Comparison of ENCODE assay signal across 11 mouse cellular contexts in the genomic region with DNA sequence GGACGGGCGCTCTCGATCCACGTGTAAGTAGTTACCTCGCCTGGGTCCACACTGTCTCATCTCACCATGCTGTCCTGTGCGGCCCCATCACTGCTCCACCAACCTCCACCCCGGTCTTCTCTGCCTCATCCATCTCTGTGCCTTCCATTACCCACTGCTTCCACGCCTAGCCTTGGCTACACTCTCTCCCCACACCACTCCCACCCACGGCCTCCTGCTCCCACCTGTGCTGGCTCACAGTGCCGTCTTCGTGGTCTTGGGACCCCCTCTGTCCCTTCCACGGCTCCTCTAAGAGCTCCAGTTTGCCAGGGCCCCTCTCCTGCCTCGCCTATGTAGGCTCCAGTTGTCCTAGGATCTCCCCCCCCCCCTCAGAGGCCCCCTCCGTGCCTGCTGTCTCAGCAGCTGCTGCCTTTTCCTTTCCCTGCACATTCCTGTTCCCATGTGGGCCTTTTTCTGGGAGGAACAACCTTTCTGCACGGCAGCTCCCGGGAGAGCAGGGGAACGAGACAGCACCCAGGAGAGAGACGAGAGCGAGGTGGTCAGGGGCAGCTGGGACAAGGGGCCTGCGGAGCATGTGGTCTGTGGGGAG. TPM values are rescaled to one million over a fixed set of nuclear protein-coding genes. Genes with fewer than 3 reads are reported as not detected.
DNase-seq lines count a peak whose midpoint lies in the region; ATAC-seq and TF ChIP-seq lines count a peak whose summit lies in the region.
"Had no signal": no experiment of that assay in that cellular context is flagged by ENCODE, and none has a peak within 500 bp of the region (broad histone marks: within the 10 kb centered on the region; RNA-seq: fewer than 3 reads in every experiment).

No protein-coding gene starts in this region.

- peak overlapping the region; percentile 4; the same call in 1 of the 2 replicates for H3K4me2 ChIP-seq in intestine, embryonic 14.5 days (ENCODE audit: low read length)
- H3K4me2 ChIP-seq in intestine, postnatal 0 days (replicated peaks; ENCODE audit: low read depth): no peak overlapping the region
- H3K4me2 ChIP-seq in embryonic facial prominence, embryonic 14.5 days (ENCODE audit: low read depth, low read length): no peak overlapping the region
- H3K4me2 ChIP-seq in midbrain, embryonic 13.5 days (replicated peaks): peak overlapping the region; percentile 41
- H3K4me2 ChIP-seq: liver, embryonic 12.5 days had no signal

- no peak for TF ChIP-seq CTCF in intestine, postnatal 0 days (IDR thresholded peaks at IDR 0.05; ENCODE audit: low read depth)
- TF ChIP-seq CTCF in brain, embryonic 14.5 days (IDR thresholded peaks at IDR 0.05; ENCODE audit: borderline replicate concordance, extremely low read depth, insufficient read depth, insufficient read length): no peak

- H3K27ac ChIP-seq in intestine, embryonic 14.5 days (ENCODE audit: low read depth): no peak overlapping the region
- H3K27ac ChIP-seq in intestine, postnatal 0 days (ENCODE audit: low read depth, low read length): no peak overlapping the region
- no peak overlapping the region for H3K27ac ChIP-seq in embryonic facial prominence, embryonic 14.5 days (replicated peaks; ENCODE audit: low read depth, low read length)
- H3K27ac ChIP-seq in midbrain, embryonic 13.5 days: no peak overlapping the region; the same call in 1 of the 2 replicates
- H3K27ac ChIP-seq: liver, embryonic 12.5 days had no signal

- WGBS in intestine, embryonic 14.5 days: 66% methylated on average over 20 of the region's 20 CpGs
- WGBS in intestine, postnatal 0 days: 73% methylated on average over 20 of the region's 20 CpGs
- WGBS in embryonic facial prominence, embryonic 14.5 days: 72% methylated on average over 20 of the region's 20 CpGs
- WGBS in midbrain, embryonic 13.5 days: 69% methylated on average over 20 of the region's 20 CpGs

- no peaks in the 10 kb centered on the region for H3K9me3 ChIP-seq in intestine, embryonic 14.5 days (ENCODE audit: control insufficient read depth, low read length)
- H3K9me3 ChIP-seq in intestine, postnatal 0 days (ENCODE audit: control insufficient read depth): no peaks in the 10 kb centered on the region
- H3K9me3 ChIP-seq in embryonic facial prominence, embryonic 14.5 days (ENCODE audit: control insufficient read depth, low read length): no peaks in the 10 kb centered on the region
- H3K9me3 ChIP-seq in midbrain, embryonic 13.5 days: no peaks in the 10 kb centered on the region
- H3K9me3 ChIP-seq: liver, embryonic 12.5 days had no signal

- ATAC-seq in intestine, embryonic 14.5 days (replicated peaks; ENCODE audit: low FRiP score, low TSS enrichment, low read depth): no peak
- ATAC-seq in intestine, postnatal 0 days: no peak
- no peak for ATAC-seq in embryonic facial prominence, embryonic 14.5 days (ENCODE audit: low read depth)
- no peak for ATAC-seq in midbrain, embryonic 13.5 days
- ATAC-seq in erythroblast, adult 5-6 weeks (replicated peaks; ENCODE audit: low FRiP score, poor library complexity, severe bottlenecking): no peak
- ATAC-seq: liver, embryonic 12.5 days had no signal

- no peak overlapping the region for H3K4me3 ChIP-seq in intestine, embryonic 14.5 days (ENCODE audit: low read depth, low read length)
- H3K4me3 ChIP-seq in intestine, postnatal 0 days (ENCODE audit: low read depth, low read length): no peak overlapping the region
- H3K4me3 ChIP-seq in embryonic facial prominence, embryonic 14.5 days (ENCODE audit: low read depth, low read length): no peak overlapping the region
- H3K4me3 ChIP-seq in midbrain, embryonic 13.5 days (replicated peaks): no peak overlapping the region; the same call in 1 of the 2 replicates
- H3K4me3 ChIP-seq: liver, embryonic 12.5 days had no signal

- H3K9ac ChIP-seq in intestine, embryonic 14.5 days (ENCODE audit: low read length): 0 out of 2 replicates have a peak overlapping the region, but pooled peaks have one; percentile 13
- H3K9ac ChIP-seq in intestine, postnatal 0 days (ENCODE audit: low read depth, low read length): no peak overlapping the region
- H3K9ac ChIP-seq in embryonic facial prominence, embryonic 14.5 days (ENCODE audit: low read depth, low read length): peak overlapping the region; percentile 2; the same call in 1 of the 2 replicates
- H3K9ac ChIP-seq in midbrain, embryonic 13.5 days (replicated peaks): peak overlapping the region; percentile 39; the same call in 1 of the 2 replicates
- H3K9ac ChIP-seq: liver, embryonic 12.5 days had no signal

- H3K27me3 ChIP-seq in intestine, embryonic 14.5 days (replicated peaks; ENCODE audit: control insufficient read depth, insufficient read depth, low read length): peaks cover 37% of the 10 kb centered on the region
- peaks cover 25% of the 10 kb centered on the region for H3K27me3 ChIP-seq in intestine, postnatal 0 days (replicated peaks; ENCODE audit: control insufficient read depth, insufficient read depth, low read length)
- peaks cover 42% of the 10 kb centered on the region for H3K27me3 ChIP-seq in embryonic facial prominence, embryonic 14.5 days (replicated peaks; ENCODE audit: control insufficient read depth, insufficient read depth, low read length)
- H3K27me3 ChIP-seq in midbrain, embryonic 13.5 days: peaks cover 48% of the 10 kb centered on the region

- no peak for DNase-seq in intestine, embryonic 14.5 days (ENCODE audit: low spot score)
- peak; percentile 35 for DNase-seq in brain, embryonic 14.5 days (ENCODE audit: low read depth)
- no peak for DNase-seq in embryonic facial prominence, embryonic 14.5 days (ENCODE audit: low spot score)
- no peak for DNase-seq in adrenal gland, postnatal 4 days (ENCODE audit: low spot score in 2 of 2)
- DNase-seq: kidney, adult 2 months; thymus, adult 18-20 months had no signal

- H3K36me3 ChIP-seq in intestine, embryonic 14.5 days (ENCODE audit: control insufficient read depth, insufficient read depth, low read length): no peaks in the 10 kb centered on the region
- no peaks in the 10 kb centered on the region; the same call in 1 of the 2 replicates for H3K36me3 ChIP-seq in intestine, postnatal 0 days (ENCODE audit: control insufficient read depth, insufficient read depth)
- peaks cover 6% of the 10 kb centered on the region; the same call in 1 of the 2 replicates for H3K36me3 ChIP-seq in embryonic facial prominence, embryonic 14.5 days (ENCODE audit: control insufficient read depth, insufficient read depth, low read length)
- no peaks in the 10 kb centered on the region for H3K36me3 ChIP-seq in midbrain, embryonic 13.5 days
- H3K36me3 ChIP-seq: liver, embryonic 12.5 days had no signal

- H3K4me1 ChIP-seq in intestine, embryonic 14.5 days (replicated peaks; ENCODE audit: control insufficient read depth, insufficient read depth, low read length): peaks cover 25% of the 10 kb centered on the region
- H3K4me1 ChIP-seq in intestine, postnatal 0 days (replicated peaks; ENCODE audit: control insufficient read depth, insufficient read depth, low read length): 0 out of 2 replicates have a peak, but pooled peaks cover 3% of the 10 kb centered on the region
- peaks cover 18% of the 10 kb centered on the region for H3K4me1 ChIP-seq in embryonic facial prominence, embryonic 14.5 days (ENCODE audit: control insufficient read depth, insufficient read depth, low read length)
- peaks cover 78% of the 10 kb centered on the region for H3K4me1 ChIP-seq in midbrain, embryonic 13.5 days (replicated peaks)

- TF ChIP-seq POLR2A in brain, embryonic 14.5 days (IDR thresholded peaks at IDR 0.05; ENCODE audit: borderline replicate concordance, extremely low read depth, insufficient read depth, insufficient read length, poor library complexity, severe bottlenecking): no peak

RNA-seq across cellular contexts. Expression of a gene that starts 10.1 kb away (rescaled TPM):
- 46.7 and 55.2 TPM in 2 replicates for polyA plus RNA-seq in intestine, embryonic 14.5 days (2014; fragmentation: Nextera tagmentation; extraction: Ambion mirVana)
- polyA plus RNA-seq in intestine, postnatal 0 days (2015; fragmentation: Nextera tagmentation; extraction: Ambion mirVana): 20.1 and 21.3 TPM in 2 replicates
- polyA plus RNA-seq in brain, embryonic 14.5 days (2012; rRNA removed): 49.2 and 56.1 TPM in 2 replicates
- 20.2 and 20.3 TPM in 2 replicates for polyA plus RNA-seq in embryonic facial prominence, embryonic 14.5 days (2014; fragmentation: Nextera tagmentation; extraction: Ambion mirVana)
- 11.2 and 12.8 TPM in 2 replicates for polyA plus RNA-seq in midbrain, embryonic 13.5 days (2015; fragmentation: Nextera tagmentation; extraction: Ambion mirVana)
- total RNA-seq in erythroblast, adult 5-6 weeks (2015; ENCODE audit: low replicate concordance): not detected in 2 replicates
- 1.7 TPM in 1 of 2 replicates, not detected in the other for total RNA-seq in erythroblast, adult 5-6 weeks (2017; ENCODE audit: low replicate concordance)
- 10 to 100 TPM; 32.4 to 33.7 TPM for total RNA-seq in adrenal gland, postnatal 4 days (2021)
- total RNA-seq: neutrophil, adult 5-6 weeks had no signal

RNA-seq across cellular contexts. Expression of a gene that starts 25.1 kb away (rescaled TPM):
- polyA plus RNA-seq in intestine, embryonic 14.5 days (2014; fragmentation: Nextera tagmentation; extraction: Ambion mirVana): 72.4 and 73.2 TPM in 2 replicates
- polyA plus RNA-seq in intestine, postnatal 0 days (2015; fragmentation: Nextera tagmentation; extraction: Ambion mirVana): 233 and 254 TPM in 2 replicates
- polyA plus RNA-seq in brain, embryonic 14.5 days (2012; rRNA removed): 1.0 and 1.4 TPM in 2 replicates
- 159 and 218 TPM in 2 replicates for polyA plus RNA-seq in embryonic facial prominence, embryonic 14.5 days (2014; fragmentation: Nextera tagmentation; extraction: Ambion mirVana)
- polyA plus RNA-seq in midbrain, embryonic 13.5 days (2015; fragmentation: Nextera tagmentation; extraction: Ambion mirVana): 0.84 and 1.1 TPM in 2 replicates
- total RNA-seq in erythroblast, adult 5-6 weeks (2015; ENCODE audit: low replicate concordance): not detected in 2 replicates
- not detected in 2 replicates for total RNA-seq in erythroblast, adult 5-6 weeks (2017; ENCODE audit: low replicate concordance)
- 10 to 100 TPM; 40.5 to 78.8 TPM for total RNA-seq in adrenal gland, postnatal 4 days (2021)
- total RNA-seq: neutrophil, adult 5-6 weeks had no signal

RNA-seq across cellular contexts. Expression of a gene that starts 50.5 kb away (rescaled TPM):
- polyA plus RNA-seq in intestine, embryonic 14.5 days (2014; fragmentation: Nextera tagmentation; extraction: Ambion mirVana): 69.4 and 72.1 TPM in 2 replicates
- polyA plus RNA-seq in intestine, postnatal 0 days (2015; fragmentation: Nextera tagmentation; extraction: Ambion mirVana): 121 and 124 TPM in 2 replicates
- polyA plus RNA-seq in brain, embryonic 14.5 days (2012; rRNA removed): 98.7 and 144 TPM in 2 replicates
- polyA plus RNA-seq in embryonic facial prominence, embryonic 14.5 days (2014; fragmentation: Nextera tagmentation; extraction: Ambion mirVana): 74.2 and 82.9 TPM in 2 replicates
- 78.4 and 88.8 TPM in 2 replicates for polyA plus RNA-seq in midbrain, embryonic 13.5 days (2015; fragmentation: Nextera tagmentation; extraction: Ambion mirVana)
- 2.9 and 14.4 TPM in 2 replicates for total RNA-seq in erythroblast, adult 5-6 weeks (2015; ENCODE audit: low replicate concordance)
- total RNA-seq in erythroblast, adult 5-6 weeks (2017; ENCODE audit: low replicate concordance): 6.1 and 20.1 TPM in 2 replicates
- 10 to 100 TPM; 71.3 to 82.4 TPM for total RNA-seq in adrenal gland, postnatal 4 days (2021)

Comparison
In these comparisons a context has a peak if more than half of its experiments do, and no peak if none do; other contexts are left out.
1. H3K4me2 ChIP-seq: peak in intestine, embryonic 14.5 days (single experiment) and midbrain, embryonic 13.5 days (single experiment); none in intestine, postnatal 0 days (single experiment) and embryonic facial prominence, embryonic 14.5 days (single experiment).
2. RNA of a gene that starts 25.1 kb away (polyA plus RNA-seq): 233 to 254 TPM in intestine, postnatal 0 days, 159 to 218 TPM in embryonic facial prominence, embryonic 14.5 days and 72.4 to 73.2 TPM in intestine, embryonic 14.5 days; 1.0 to 1.4 TPM in brain, embryonic 14.5 days and 0.84 to 1.1 TPM in midbrain, embryonic 13.5 days; every median in the first group is over 10 times any median in the second.